Mouse (Mus musculus) large intestine, adult 2 months (tissue): ENCODE results near the gene Tnni1. TPM values are rescaled to one million over a fixed set of nuclear protein-coding genes. Genes with fewer than 3 reads are reported as not detected.

Source experiments
- DNase-seq: peaks from one replicate; pipeline ENCODE4 v3.0.0-alpha.2; 2012; ENCODE audit warnings: low read depth, low spot score
- WGBS: fragments of 180-500 bp; shearing (Covaris S2); methylation state at CpG from one replicate; pipeline ENCODE4 v1.1.7; 2018; 5-methylcytosine and 5-hydroxymethylcytosine counted together
- polyA plus RNA-seq: library from polyadenylated mRNA; depleted of rRNA; stranded (reverse); fragments of >200 nt; gene quantifications from 2 replicates; pipeline ENCODE4 v1.2.3, GENCODE M21; 2012

Gene Tnni1
- polyA plus RNA-seq, 1 experiment: 0.66 TPM

DNA sequence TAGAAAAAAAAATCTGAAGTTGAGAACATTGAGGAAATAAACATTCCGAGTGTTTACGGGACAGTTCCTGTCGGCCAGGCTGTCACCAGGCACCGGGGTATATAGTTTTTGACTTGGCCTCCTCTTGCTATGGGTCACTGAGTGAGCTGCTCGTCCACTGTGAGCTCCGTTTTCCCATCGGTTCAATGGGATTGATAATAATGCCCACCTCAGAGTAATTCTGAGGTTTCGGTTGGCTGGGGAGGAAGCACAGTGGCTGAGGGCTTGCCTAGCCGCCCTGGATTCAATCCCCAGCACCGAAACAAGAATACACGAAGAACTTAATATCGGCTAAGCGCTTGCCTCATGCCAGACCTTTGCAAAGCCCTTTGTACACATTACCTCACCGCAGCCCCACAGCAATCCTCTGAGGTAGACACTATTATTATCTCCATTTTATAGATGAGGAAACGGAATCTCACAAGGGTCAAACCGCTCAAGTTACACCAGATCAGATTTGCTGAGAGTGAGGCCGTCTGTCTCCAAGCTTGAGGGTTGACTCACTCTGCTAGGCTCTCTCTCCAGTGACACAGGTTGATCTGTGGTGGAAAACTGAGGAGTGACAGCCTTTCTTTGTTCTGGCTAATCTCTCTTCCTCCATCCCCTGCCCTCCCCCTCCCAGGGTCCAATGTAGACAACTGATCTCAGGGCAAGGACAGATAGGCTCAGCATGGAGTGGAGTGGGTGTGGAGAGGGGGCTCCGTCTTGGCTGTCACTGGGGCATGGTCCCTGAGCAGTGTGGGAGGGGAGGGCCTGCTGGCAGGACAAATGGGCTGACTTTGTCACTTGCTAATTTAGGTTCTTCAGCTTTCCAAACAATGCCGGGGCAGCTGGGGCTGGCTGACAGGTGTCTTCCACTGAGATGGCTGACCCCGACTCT lies 15.2 kb downstream of the Tnni1 start:
- 14% methylated on average over 20 of the region's 20 CpGs for WGBS
- DNase-seq: no peak

DNA sequence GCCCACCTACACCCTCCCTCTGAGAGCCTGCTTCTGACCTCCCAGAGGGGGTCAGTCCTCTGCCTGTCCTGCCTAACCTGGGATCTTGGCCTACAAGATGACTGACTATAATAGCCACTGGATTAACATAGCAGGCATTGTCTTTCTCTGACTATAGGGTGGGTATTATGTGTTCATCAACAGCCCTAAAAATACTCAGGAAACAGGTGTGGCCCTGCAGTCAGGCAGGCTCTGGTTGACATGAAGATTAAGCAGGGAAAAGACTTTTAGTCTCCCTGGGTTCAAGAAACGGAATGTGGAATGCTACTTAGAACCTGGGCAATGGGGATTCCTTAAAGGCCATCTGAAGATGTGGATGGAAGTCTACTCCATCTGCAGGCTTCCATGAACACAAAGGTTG lies 19.3 kb downstream of the Tnni1 start:
- WGBS: 63% methylated on average over 1 of the region's 1 CpGs
- no peak for DNase-seq

DNA sequence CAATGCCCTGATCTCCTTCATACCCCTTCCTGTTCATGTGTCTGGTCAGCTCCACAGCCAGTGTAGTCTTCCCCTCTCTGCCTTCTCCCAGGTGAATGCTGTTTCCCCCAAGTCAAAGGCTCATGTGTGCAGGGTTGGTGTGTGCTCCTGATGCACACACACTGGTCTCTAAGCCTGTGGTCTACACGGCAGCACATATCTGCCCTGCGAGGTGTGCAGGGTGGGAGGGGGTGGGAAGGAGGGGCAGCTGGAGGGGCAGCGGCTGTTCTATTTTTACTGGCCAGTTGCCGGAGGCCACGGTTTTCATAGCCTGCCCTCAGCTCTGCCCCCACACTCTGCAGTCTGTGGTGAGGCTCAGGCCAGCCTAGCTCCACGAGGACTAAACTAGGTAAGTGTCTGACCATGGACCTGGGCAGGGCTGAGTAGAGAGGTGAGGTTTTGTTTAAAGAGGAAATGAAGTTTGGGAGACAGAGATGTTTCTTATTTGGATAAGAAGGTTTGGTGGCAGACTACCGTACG lies 19.9 kb downstream of the Tnni1 start:
- WGBS: 47% methylated on average over 8 of the region's 8 CpGs
- DNase-seq: no peak

DNA sequence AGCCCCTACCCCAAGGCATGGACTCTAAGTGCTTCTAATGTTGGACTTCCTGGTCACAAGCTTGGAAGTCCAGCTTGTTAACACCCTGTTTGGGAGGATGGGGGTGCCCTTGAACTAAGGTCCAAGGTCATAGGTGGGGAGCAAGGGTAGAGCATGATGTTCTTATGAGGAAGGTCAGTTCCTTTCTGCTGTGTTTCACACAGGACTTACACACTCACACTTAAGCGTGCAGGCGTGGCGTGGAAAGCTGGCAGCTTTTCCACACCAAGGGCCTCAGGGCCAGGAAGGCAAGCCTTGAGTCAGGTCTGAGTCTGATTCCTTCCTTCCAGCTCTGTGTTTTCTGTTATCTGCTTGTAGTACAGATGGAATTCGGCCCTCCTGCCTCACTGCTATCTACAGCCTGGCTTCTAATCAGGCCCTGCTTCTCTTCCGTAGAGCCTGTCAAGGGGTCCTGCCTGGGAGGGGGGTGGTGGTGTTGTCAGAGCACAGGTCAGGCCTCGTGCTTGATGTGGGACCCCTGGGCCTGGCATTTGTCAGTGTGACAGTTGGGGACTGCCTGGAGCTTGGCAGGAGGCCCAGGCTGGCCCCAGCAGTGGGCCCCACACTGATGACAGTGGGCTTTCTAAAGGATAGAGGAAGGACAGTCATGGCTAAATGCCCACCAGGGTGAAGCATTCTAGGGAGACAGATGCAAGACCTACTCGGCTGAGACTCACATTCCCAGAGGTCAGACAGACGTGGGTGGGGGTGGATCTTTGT lies 21.1 kb downstream of the Tnni1 start:
- 55% methylated on average over 8 of the region's 8 CpGs for WGBS
- no peak for DNase-seq

DNA sequence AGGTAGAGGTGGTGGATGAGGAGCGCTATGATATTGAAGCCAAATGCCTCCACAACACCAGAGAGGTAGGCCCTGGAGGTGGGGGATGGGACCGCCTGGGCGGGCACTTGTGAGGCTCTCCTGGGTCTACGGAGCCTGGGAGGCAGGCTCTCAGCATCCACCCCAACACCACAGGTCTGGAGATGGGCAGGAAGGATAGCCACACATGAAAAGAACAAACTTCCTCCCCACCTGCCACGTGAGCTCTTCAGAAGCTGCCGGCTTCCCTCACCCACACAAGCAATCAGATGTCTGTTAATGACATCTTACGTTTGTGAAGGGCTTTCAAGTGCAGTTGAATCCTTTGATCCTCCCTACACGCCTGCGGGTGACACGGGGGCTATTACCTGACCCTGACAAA lies 28.3 kb downstream of the Tnni1 start:
- WGBS: 28% methylated on average over 10 of the region's 10 CpGs
- DNase-seq: no peak

DNA sequence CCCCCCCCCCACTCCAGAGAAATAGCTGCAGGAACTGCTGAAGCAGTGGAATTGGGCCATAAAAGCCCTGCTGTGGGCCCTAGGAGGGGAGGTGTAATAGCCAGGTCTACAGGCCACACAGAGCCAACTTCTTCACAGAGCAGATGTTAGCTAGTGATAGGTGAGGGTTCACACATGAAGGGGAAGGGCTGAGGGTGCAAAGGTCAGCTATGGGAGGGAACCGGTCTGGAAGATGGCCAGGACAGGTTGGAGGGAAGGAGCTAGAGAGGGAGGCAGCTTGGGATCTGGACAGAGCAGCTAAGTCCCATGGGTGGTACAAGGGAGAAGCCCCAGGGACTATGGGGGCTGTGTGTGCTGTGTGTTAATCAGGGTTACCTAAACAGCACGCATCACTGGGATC lies 30.9 kb downstream of the Tnni1 start:
- WGBS: 35% methylated on average over 2 of the region's 2 CpGs
- no peak for DNase-seq

DNA sequence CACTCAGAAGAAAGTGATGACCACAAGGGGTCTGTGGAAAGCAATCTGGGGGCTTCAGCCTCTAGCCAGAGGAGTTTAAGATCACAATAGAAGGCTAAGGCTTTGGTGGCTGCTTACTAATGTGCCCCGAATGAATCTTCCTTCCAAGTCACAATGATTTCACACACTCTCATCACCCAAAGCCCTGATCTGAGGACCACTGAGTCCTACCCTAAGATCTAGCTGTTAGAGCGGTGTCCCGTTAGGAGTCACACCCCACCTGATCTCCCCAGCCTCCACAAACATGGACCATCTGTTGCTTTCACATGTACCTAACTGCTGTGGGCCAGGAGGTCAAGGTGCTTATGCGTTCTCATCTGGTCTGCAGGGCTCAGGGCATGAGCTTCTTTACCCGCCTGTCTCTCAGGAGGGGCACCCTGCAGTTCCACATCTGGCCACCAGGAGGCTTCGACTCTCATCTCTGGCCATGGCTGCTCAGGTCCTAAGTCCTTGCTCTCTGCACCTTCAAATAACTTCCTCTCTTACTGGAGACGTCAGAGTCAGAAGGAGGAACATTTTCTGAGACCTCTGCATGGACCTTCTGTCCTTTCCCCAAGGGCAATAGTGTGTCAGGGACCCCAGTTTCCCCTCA lies 31.9 kb downstream of the Tnni1 start:
- no peak for DNase-seq

DNA sequence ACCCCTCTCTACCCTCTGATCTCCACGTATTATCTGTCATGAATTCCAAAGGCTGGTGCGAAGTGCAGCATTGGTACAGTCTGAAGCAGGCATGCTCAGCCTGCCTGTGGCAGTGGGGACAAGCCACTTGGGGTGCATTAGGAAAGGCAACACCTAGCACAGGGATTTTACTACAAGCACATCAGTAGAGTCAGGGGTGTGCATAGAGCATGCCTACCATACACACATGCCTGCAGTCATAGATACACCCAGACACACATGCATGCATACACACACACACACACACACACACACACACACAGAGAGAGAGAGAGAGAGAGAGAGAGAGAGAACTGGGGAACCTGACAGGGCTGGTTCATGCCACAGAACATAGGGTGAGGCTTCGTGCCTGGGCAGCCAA lies 33.0 kb downstream of the Tnni1 start:
- DNase-seq: no peak
- WGBS: 33% methylated on average over 3 of the region's 3 CpGs

More for the DNA sequence above, 31.9 kb downstream of the Tnni1 start:
- WGBS: 20% methylated on average over 7 of the region's 7 CpGs

DNA sequence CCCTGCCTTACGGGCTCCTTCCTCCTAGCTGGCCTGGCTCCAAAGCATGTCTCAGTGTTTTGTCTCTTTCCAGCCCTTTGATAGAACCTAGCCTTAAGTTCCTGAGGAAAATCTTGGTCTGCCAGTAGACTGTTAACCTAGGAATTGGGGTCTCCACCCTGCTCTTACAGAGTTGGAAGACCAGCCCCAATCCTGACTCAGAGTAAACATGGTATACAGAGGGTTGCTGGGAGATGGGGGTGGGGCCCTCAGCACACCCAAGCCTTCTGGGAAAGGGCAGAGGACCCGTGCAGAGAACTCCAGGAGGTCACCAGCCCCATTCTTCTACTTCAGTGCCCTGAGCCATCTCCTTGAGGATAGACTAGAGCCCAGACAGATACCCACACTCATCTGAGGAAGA lies 33.4 kb downstream of the Tnni1 start:
- 14% methylated on average over 2 of the region's 2 CpGs for WGBS
- DNase-seq: no peak

DNA sequence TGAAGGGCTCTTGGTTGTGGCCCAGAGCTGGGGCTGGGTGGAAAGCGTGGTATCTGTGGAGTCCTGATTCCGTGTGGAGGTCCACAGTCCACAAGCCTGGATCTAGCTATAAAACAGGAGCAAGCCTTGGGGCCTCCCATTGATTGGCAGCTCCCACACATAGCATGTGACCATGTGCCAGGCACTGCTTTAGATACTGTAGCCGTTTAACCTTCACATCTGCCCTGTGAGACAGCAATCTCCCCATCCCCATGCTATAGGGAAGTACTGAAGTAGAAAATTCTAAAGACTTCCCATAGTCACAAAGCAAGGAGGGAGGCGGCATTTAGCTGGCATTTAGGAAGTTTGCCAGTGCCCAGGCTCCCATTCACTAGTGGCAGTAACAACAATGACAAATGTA lies 33.8 kb downstream of the Tnni1 start:
- DNase-seq: no peak
- 40% methylated on average over 4 of the region's 4 CpGs for WGBS

DNA sequence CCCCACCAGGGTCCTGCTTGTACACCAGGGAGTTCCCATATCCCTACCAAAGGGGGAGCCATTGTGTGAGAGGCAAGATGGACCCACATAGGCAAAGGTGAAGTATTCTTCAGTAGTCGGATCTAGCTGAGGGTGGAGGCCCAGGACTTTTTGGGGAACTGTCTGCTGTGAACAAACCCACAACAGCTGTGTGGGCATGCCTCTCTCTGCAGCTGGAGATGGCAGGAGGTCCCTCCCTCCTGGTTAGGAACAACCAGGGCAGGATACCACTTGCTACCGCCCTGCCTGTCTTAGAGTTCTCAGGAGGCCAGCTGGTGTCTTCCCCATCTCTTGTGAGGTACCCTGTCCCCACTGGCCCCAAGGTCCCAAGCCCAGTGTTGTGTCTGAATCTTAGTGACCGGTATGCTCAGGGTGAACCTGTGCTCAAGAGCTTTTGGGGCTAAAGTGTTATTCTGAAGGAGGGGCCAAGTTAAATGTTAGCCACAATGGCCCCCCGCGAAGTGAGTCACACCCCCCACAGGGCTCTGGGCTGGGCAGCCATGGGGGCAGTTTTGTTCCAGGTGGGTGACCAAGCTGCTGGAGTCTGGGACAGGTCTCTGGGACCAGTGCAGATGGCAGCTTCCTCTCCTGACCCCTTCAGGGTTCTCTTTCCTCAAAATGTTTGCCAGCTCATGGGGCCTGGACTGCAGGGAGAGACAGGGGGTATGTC lies 34.6 kb downstream of the Tnni1 start:
- DNase-seq: no peak

DNA sequence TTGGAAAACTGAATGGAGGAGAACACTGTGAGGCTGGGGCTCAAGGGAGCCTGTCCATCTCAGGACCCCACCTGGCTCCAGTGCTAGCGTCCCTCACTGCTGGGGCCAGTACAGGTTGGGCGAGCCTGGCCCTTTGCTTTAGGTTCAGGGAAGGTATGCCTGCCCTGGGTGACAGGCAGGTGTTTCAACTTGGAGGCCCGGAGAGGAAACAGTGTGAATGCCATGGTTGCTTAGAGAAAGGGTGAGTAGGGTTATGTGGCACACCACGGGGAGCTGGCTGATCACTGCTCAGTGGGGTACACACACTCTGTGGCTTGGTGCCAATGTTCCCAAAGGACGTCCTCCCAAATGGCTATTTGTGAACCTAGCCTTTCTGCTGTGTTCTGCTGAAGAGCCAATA lies 35.3 kb downstream of the Tnni1 start:
- 39% methylated on average over 5 of the region's 5 CpGs for WGBS
- no peak for DNase-seq

More for the DNA sequence above, 34.6 kb downstream of the Tnni1 start:
- WGBS: 40% methylated on average over 5 of the region's 5 CpGs

DNA sequence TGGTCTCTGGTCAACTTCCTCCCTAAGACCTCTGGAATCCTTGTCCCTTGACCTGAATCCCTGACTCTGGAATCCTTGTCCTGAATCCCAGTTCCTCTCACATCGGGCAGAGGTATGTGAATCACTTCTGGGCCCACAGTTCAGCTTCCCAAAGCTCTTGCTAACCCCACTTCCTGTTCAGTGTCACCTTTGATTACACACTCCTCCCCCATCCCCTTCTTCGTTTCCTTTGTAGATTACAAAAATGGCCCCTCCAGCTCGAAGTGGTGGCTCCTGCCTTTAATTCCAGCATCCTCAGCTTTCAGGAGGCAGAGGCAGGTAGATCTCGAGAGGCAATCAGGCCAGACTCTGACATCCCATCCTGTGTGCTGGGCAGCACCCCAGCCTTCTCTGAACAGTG lies 38.4 kb downstream of the Tnni1 start:
- DNase-seq: no peak
- WGBS: 34% methylated on average over 4 of the region's 4 CpGs

DNA sequence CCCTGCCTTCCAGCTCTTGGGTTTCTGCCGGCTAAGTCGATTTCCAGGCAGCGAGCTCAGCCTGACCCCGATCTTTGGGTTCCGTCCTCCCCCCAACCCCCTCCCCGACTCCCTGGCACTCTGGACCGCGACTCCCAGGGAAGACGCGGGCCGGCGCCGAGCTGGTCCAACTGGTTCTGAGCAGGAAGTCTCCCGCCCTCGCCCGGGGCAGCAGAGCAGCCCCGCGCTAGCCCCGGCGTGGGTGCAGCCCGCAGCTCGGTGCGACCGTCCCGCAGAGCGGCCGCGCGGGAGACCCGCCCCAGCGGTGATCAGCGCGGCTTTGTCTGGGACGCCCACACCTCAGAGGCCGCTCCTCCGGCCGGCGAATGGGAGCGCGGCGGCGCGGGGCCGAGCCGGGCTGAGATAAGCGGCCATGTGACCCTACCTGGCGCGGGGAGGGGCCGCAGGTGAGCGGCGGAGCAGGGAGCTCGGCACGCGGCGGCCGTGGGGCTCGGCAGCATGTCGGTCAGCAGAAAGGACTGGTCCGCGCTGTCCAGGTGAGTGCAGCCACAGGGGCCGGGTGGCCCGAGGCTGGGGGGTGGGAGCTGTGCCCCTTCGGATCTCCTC lies 39.4 kb downstream of the Tnni1 start, which contains the start of gene Lad1:
TSS of gene Lad1 (plus strand) at position 118 of the 606 bp plus-strand sequence.
- no peak for DNase-seq
- whole genome bisulfite sequencing: under 1% methylated on average over 62 of the region's 63 CpGs

DNA sequence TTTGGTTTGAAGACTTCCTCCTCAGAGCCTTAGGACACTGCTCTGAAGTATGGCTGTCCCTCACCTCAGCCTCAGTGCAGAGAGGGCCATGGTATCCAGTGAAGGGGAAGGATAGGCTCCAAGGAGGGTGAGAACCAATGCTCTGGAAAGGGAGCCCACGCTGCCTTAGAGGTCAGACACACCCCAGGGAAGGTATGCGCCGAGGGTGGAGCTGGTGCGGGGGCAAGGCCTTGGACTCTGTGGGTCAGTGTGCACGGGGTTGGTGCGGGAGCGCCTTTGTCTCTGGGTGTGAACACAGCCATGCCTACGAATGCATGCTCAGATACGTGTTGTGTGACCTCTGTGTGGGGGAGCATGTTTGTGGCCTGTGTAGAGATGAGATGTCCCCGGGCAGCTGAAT lies 40.8 kb downstream of the Tnni1 start:
- WGBS: 45% methylated on average over 10 of the region's 10 CpGs
- DNase-seq: no peak

DNA sequence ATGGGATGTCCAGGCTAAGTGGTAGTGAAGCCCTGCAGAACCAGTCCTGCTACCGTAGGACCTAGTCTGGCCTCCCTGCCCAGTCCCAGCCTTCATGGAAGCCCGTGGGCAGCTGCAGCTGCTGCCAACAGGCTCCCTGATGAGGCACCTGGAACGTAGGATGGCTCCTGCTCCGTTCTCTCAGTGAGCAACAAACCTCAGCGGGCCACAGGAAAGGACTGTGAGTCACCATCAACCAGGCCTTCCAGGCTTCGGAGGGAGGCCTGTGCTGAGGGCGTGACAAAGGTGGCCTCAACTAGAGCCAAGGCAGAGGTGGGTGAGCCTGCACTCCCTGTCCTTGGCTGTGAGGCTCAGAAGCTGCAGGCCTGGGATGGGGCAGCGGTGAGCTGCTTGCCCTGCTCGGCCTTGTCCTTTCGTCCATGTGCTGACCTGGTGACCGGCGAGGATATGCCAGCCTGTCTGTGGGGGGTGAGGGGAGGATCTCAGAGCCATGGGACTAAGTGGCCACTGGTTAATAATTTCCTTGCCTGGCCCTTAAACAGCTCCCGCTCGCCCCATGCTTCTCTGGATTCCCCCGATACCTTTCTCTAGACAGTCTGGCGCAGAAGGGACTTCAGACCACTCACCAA lies 41.6 kb downstream of the Tnni1 start:
- DNase-seq: no peak
- 34% methylated on average over 16 of the region's 16 CpGs for WGBS

DNA sequence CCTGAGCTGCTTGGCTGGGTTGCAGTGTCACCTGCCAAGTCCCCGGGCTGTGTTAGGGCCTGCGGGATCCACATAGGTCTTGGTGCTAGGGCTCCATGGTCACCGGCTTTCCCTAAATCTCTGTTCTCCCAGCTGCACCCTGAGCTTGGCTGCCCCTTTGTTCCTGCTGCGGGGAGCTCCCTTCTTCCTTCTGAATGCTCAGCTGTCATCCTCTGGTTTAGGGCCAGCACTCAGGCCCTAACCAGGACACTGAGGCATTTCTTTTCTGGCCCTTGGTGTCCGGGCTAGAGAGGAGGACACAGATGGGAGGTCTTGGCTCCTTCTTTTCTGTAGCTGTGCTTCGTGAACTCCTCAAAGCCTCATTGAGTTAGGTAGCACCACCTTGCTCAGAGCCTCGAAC lies 42.5 kb downstream of the Tnni1 start:
- WGBS: 39% methylated on average over 7 of the region's 7 CpGs

DNA sequence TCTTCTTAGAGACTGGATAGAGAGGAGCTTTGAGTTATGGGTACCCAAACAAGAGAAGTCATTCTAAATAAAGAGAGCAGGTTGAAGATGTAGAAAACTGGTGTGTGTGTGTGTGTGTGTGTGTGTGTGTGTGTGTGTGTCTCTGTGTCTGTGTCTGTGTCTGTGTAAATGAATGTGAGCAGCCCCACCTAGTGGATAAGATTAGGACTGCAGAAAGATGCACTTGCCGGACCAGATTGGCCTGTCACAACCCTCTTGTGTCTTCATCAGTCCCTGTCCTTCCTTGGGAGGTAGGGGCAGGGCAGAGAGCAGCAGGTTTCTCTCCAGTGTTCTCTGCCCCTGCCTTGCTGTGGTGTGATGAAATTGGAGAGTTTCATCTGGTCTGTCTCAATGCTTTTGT lies 49.7 kb downstream of the Tnni1 start:
- WGBS: 8% methylated on average over 1 of the region's 1 CpGs
- DNase-seq: no peak

More for the DNA sequence above, 42.5 kb downstream of the Tnni1 start:
- DNase-seq: no peak
